Mouse (Mus musculus): ENCODE data around the gene Pitpnc1.
"Not testable (repeated sequence)": the region's sequence is repeated elsewhere in the genome, so short reads cannot be mapped to it uniquely, and the experiment has no call there.

Pitpnc1 gene

GRCm38 (mm10) chr11:107470521-107471041 lies at the start of gene Pitpnc1:
Gene Pitpnc1 (minus strand): TSS chr11:107470699.
- peak; percentile 89 to 96 for DNase-seq (ENCODE audit: inconsistent age in 2 of 2, low spot score in 1 of 2)

- DNase-seq (ENCODE audit: inconsistent age in 2 of 2, low spot score in 1 of 2): no peak
These were observed 48.3 kb upstream of the Pitpnc1 start for GRCm38 (mm10) chr11:107518645-107519429.

- DNase-seq (ENCODE audit: inconsistent age in 2 of 2, low spot score in 1 of 2): no peak
These were observed 45.9 kb upstream of the Pitpnc1 start for GRCm38 (mm10) chr11:107516387-107516786.

GRCm38 (mm10) chr11:107513047-107513446 lies 42.5 kb upstream of the Pitpnc1 start:
- no peak for DNase-seq (ENCODE audit: inconsistent age in 2 of 2, low spot score in 1 of 2)

GRCm38 (mm10) chr11:107511954-107512353 lies 41.5 kb upstream of the Pitpnc1 start:
- peak; percentile 57 to 79 for DNase-seq (ENCODE audit: inconsistent age in 2 of 2, low spot score in 1 of 2)

- peak; percentile 14 to 74 for DNase-seq (ENCODE audit: inconsistent age in 2 of 2, low spot score in 1 of 2)
These were observed 40.1 kb upstream of the Pitpnc1 start for GRCm38 (mm10) chr11:107510362-107511269.

- no peak for DNase-seq (ENCODE audit: inconsistent age in 2 of 2, low spot score in 1 of 2)
These were observed 39.3 kb upstream of the Pitpnc1 start for GRCm38 (mm10) chr11:107509631-107510338.

- DNase-seq (ENCODE audit: inconsistent age in 2 of 2, low spot score in 1 of 2): peak; percentile 13 to 50
These were observed 35.8 kb upstream of the Pitpnc1 start for GRCm38 (mm10) chr11:107506260-107506659.

GRCm38 (mm10) chr11:107504364-107504763 lies 33.9 kb upstream of the Pitpnc1 start:
- DNase-seq (ENCODE audit: inconsistent age in 2 of 2, low spot score in 1 of 2): not testable (repeated sequence)

GRCm38 (mm10) chr11:107502801-107503200 lies 32.3 kb upstream of the Pitpnc1 start:
- no peak for DNase-seq (ENCODE audit: inconsistent age in 2 of 2, low spot score in 1 of 2)

GRCm38 (mm10) chr11:107484341-107484740 lies 13.8 kb upstream of the Pitpnc1 start:
- DNase-seq (ENCODE audit: inconsistent age in 2 of 2, low spot score in 1 of 2): no peak

- DNase-seq (ENCODE audit: inconsistent age in 2 of 2, low spot score in 1 of 2): no peak
These were observed 9.3 kb upstream of the Pitpnc1 start for GRCm38 (mm10) chr11:107479862-107480203.

- peak; percentile 96 to 99 for DNase-seq (ENCODE audit: inconsistent age in 2 of 2, low spot score in 1 of 2)
These were observed 8.8 kb upstream of the Pitpnc1 start, which contains the start of gene Psmd12 for GRCm38 (mm10) chr11:107479053-107479861. Gene Psmd12 (plus strand): TSS chr11:107479484.

- DNase-seq (ENCODE audit: inconsistent age in 2 of 2, low spot score in 1 of 2): peak; percentile 42 to 87
These were observed 2.8 kb upstream of the Pitpnc1 start for GRCm38 (mm10) chr11:107473137-107473820.

GRCm38 (mm10) chr11:107472304-107472703 lies 1.8 kb upstream of the Pitpnc1 start:
- DNase-seq (ENCODE audit: inconsistent age in 2 of 2, low spot score in 1 of 2): no peak

GRCm38 (mm10) chr11:107471071-107471720 lies 697 bp upstream of the Pitpnc1 start:
- DNase-seq (ENCODE audit: inconsistent age in 2 of 2, low spot score in 1 of 2): no peak

- DNase-seq (ENCODE audit: inconsistent age in 2 of 2, low spot score in 1 of 2): peak; percentile 66 to 90
These were observed 752 bp downstream of the Pitpnc1 start for GRCm38 (mm10) chr11:107469523-107470371.

GRCm38 (mm10) chr11:107469031-107469522 lies 1.4 kb downstream of the Pitpnc1 start:
- peak; percentile 82 to 94 for DNase-seq (ENCODE audit: inconsistent age in 2 of 2, low spot score in 1 of 2)

All from adrenal gland, adult (tissue).